Comparison of ENCODE assay signal across 8 mouse cellular contexts in the genomic region with DNA sequence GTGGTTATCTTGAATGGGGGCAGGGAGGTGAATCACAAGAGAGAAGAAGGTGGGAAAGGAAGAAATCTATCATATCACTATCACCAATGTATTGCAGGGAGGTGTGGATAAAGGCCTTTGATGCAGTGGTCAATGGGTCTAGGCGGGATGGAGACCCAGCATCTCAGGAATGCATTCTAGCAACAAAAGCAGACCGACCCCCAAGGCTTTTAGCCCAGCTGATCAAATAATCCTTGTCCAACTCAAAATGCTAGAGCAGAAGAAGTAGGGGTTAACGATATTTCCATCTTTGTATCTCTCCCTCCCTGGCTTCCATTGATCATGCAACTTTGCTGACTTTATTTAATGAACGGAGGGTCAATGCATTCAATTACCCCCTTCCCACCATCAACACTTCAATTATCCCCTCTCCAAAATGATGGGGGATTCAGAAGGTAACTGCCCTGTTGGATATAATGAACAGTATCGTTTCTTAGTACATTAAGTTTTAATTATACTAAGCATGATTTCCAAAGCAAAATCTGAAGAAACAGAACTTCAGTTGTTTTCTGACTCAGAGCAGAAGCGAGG.
A peak's percentile ranks its signal among the peaks of the same experiment; 100 is the strongest.
DNase-seq lines count a peak whose midpoint lies in the region; ATAC-seq and TF ChIP-seq lines count a peak whose summit lies in the region.

No protein-coding gene starts in this region.

- H3K9me3 ChIP-seq in forebrain, postnatal 0 days (ENCODE audit: low read length): no peaks in the 10 kb centered on the region
- H3K9me3 ChIP-seq in midbrain, embryonic 13.5 days: no peaks in the 10 kb centered on the region
- no peaks in the 10 kb centered on the region for H3K9me3 ChIP-seq in stomach, postnatal 0 days (ENCODE audit: control insufficient read depth, low read length)
- no peaks in the 10 kb centered on the region for H3K9me3 ChIP-seq in heart, embryonic 12.5 days (replicated peaks)

- no peak overlapping the region for H3K4me3 ChIP-seq in forebrain, postnatal 0 days (ENCODE audit: low read depth, low read length)
- no peak overlapping the region for H3K4me3 ChIP-seq in midbrain, embryonic 13.5 days (replicated peaks)
- no peak overlapping the region for H3K4me3 ChIP-seq in stomach, postnatal 0 days (ENCODE audit: low read depth, low read length)
- no peak overlapping the region for H3K4me3 ChIP-seq in heart, embryonic 12.5 days

- H3K4me2 ChIP-seq in forebrain, postnatal 0 days (ENCODE audit: low read depth): peak overlapping the region; percentile 15
- H3K4me2 ChIP-seq in midbrain, embryonic 13.5 days (replicated peaks): peak overlapping the region; percentile 22
- peak overlapping the region; percentile 12; the same call in 1 of the 2 replicates for H3K4me2 ChIP-seq in stomach, postnatal 0 days (replicated peaks; ENCODE audit: low read depth)
- no peak overlapping the region for H3K4me2 ChIP-seq in heart, embryonic 12.5 days

- H3K9ac ChIP-seq in forebrain, postnatal 0 days: no peak overlapping the region
- no peak overlapping the region for H3K9ac ChIP-seq in midbrain, embryonic 13.5 days (replicated peaks)
- no peak overlapping the region for H3K9ac ChIP-seq in stomach, postnatal 0 days (ENCODE audit: low read length)
- no peak overlapping the region for H3K9ac ChIP-seq in heart, embryonic 12.5 days

- TF ChIP-seq CTCF in forebrain, postnatal 0 days (IDR thresholded peaks at IDR 0.05; ENCODE audit: low read depth): no peak
- TF ChIP-seq CTCF in stomach, postnatal 0 days (IDR thresholded peaks at IDR 0.05; ENCODE audit: low read depth): no peak

- H3K27ac ChIP-seq in forebrain, postnatal 0 days (ENCODE audit: low read depth, low read length): peak overlapping the region; percentile 35; the same call in 1 of the 2 replicates
- peak overlapping the region; percentile 68 for H3K27ac ChIP-seq in midbrain, embryonic 13.5 days
- peak overlapping the region; percentile 40; the same call in 1 of the 2 replicates for H3K27ac ChIP-seq in stomach, postnatal 0 days (replicated peaks)
- H3K27ac ChIP-seq in heart, embryonic 12.5 days (ENCODE audit: poor library complexity, severe bottlenecking): no peak overlapping the region

- H3K36me3 ChIP-seq in forebrain, postnatal 0 days (ENCODE audit: insufficient read depth): 0 out of 2 replicates have a peak, but pooled peaks cover 3% of the 10 kb centered on the region
- H3K36me3 ChIP-seq in midbrain, embryonic 13.5 days: peaks cover 16% of the 10 kb centered on the region
- H3K36me3 ChIP-seq in stomach, postnatal 0 days (ENCODE audit: control insufficient read depth, insufficient read depth, low read length): no peaks in the 10 kb centered on the region
- H3K36me3 ChIP-seq in heart, embryonic 12.5 days: no peaks in the 10 kb centered on the region

- DNase-seq in retina, embryonic 14.5 days (ENCODE audit: low spot score): peak; percentile 55
- no peak for DNase-seq in retina, postnatal 1 day
- no peak for DNase-seq in forebrain, postnatal 0 days
- DNase-seq in stomach, postnatal 0 days (ENCODE audit: low spot score): no peak
- no peak for DNase-seq in urinary bladder, postnatal 25 days (ENCODE audit: low spot score)
- DNase-seq in layer of hippocampus, postnatal 14 days (ENCODE audit: low spot score in 2 of 2): no peak

- no peaks in the 10 kb centered on the region for H3K27me3 ChIP-seq in forebrain, postnatal 0 days (ENCODE audit: insufficient read depth, low read length)
- no peaks in the 10 kb centered on the region for H3K27me3 ChIP-seq in midbrain, embryonic 13.5 days
- no peaks in the 10 kb centered on the region for H3K27me3 ChIP-seq in stomach, postnatal 0 days (ENCODE audit: control insufficient read depth, insufficient read depth, low read length)
- H3K27me3 ChIP-seq in heart, embryonic 12.5 days (replicated peaks): peaks cover 7% of the 10 kb centered on the region

- peaks cover 32% of the 10 kb centered on the region for H3K4me1 ChIP-seq in forebrain, postnatal 0 days (ENCODE audit: insufficient read depth)
- H3K4me1 ChIP-seq in midbrain, embryonic 13.5 days (replicated peaks): peaks cover 70% of the 10 kb centered on the region
- no peaks in the 10 kb centered on the region for H3K4me1 ChIP-seq in stomach, postnatal 0 days (replicated peaks; ENCODE audit: control insufficient read depth, insufficient read depth)
- peaks cover 8% of the 10 kb centered on the region for H3K4me1 ChIP-seq in heart, embryonic 12.5 days (replicated peaks)

- 18% methylated on average over 6 of the region's 6 CpGs for WGBS in forebrain, postnatal 0 days
- WGBS in midbrain, embryonic 13.5 days: 3% methylated on average over 6 of the region's 6 CpGs
- 61% methylated on average over 6 of the region's 6 CpGs for WGBS in stomach, postnatal 0 days
- 58% methylated on average over 6 of the region's 6 CpGs for WGBS in heart, embryonic 12.5 days

- TF ChIP-seq EP300 in stomach, postnatal 0 days (optimal IDR thresholded peaks at IDR 0.05): no peak

- no peak for ATAC-seq in forebrain, postnatal 0 days
- no peak for ATAC-seq in midbrain, embryonic 13.5 days
- no peak for ATAC-seq in stomach, postnatal 0 days (ENCODE audit: low FRiP score, low TSS enrichment)
- no peak for ATAC-seq in heart, embryonic 12.5 days (ENCODE audit: insufficient number of reproducible peaks, low FRiP score)
